Mouse (Mus musculus): ENCODE measurements around the gene Epha5. TPM values are rescaled to one million over a fixed set of nuclear protein-coding genes. Genes with fewer than 3 reads are reported as not detected.

Gene Epha5
- under 0.01 TPM in 1 of 2 replicates, not detected in the other for polyA plus RNA-seq (2012; rRNA removed)

DNA sequence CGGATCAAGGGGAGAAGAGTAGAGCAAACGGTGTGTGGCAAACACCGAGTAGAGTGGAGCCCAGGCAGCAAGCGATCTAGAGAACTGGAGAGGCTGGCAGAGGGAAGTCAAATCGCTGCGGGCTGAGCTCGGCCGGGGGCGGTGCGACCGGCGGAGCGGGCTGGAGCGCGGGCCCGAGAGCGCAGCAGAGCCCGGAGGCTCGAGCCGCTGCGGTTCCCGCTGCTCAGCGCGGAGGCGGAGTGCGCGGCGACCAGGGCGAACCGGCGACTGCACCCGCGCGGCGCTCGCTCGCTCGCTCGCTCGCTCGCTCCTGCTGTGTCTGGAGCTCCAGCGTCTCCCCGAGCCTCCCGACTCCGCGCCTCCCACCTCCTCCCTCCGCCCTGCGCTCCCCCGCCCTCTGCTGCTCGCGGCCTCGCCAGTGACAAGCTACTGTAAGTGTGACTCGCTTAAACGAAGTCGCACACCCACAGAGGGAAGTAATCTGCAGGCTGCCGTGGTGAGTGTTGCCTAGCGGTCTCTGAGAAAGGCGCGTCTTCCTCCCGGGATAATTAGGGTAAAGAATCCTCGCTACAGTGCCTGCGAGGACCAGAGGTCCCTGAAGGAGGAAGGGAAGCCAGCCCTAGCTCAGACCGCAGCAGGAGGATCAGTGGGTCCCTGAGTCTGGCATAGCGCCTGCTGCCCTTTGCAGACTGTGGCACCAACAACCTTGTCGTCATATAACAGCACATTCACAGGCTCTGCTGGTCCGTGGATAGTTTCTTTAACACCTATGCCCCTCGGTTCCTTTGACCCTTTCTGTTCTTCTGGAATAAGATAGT lies at the start of gene Epha5:
Epha5 (minus strand) TSS at position 321 of the 818 bp plus-strand sequence.

